Mouse (Mus musculus): ENCODE measurements around the gene Map3k20. TPM values are rescaled to one million over a fixed set of nuclear protein-coding genes. Genes with fewer than 3 reads are reported as not detected.

Gene Map3k20
- total RNA-seq, 2 experiments from 2014 or later, result 11.7 to 11.8 TPM

DNA sequence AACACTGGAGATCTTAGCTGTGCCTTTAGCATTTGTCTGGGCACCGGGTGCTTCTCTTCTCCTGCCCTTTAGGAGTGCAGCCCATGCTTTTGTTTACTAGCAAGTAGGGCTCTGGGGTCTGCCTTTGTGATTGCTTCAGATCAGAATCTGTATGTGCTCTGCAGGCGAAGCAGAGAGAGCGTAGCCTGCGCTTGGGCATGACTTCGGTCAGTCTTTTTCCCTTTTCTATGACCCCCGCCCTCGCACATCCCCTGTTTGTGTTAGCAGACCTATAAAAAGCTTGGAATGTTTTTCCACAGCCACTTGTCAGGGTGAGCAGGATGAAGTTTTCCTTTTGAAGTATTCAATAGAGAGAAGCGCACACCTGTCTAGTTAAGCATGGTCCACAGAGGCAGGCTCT is 26.0 kb downstream of the Map3k20 start:
- intact Hi-C loops (cut with DNase I), result no loop called here
- DNase-seq (ENCODE audit: low spot score in 2 of 2), result no peak

DNA sequence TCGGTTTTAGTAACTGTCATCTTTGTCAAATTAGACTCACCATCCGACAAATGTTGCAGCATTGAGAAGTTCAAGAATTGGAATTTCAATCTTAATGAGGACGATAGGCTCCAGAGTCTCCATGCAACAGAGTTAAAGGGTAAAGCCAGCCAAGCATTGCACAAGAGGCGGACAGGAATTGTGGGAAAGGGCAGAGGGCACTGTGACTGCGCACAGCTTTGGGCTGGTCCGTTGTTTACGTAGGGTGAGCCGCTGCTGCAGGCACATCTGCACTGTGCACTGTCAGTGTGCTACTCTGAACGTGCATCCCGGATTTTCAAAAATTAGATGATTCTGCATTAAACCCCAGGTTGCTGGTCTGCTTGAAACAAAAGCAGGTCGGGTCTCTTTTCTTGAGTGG is 27.9 kb downstream of the Map3k20 start:
- intact Hi-C loops (cut with DNase I), result no loop called here
- no peak for DNase-seq (ENCODE audit: low spot score in 2 of 2)

DNA sequence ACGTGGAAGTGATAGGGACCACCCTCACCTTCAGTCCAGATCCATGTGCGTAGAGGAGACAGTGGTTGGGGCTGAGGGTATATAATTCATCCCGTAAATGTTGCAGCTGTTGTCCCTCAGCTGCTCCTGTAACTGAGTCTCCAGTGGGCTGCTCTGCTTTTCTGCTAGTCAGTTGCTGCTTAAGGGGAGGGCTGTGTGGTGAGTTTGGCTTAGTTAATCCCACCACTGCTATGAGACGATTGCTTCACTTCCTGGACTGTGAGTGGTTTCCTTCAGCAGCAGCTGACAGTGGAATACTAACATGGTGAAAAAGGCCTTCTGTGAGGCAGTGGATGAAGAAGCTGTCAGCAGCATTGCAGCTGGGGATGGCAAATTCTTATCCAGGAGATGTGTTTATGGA is 33.0 kb downstream of the Map3k20 start:
- intact Hi-C loops (cut with DNase I), result no loop called here
- no peak for DNase-seq (ENCODE audit: low spot score in 2 of 2)

DNA sequence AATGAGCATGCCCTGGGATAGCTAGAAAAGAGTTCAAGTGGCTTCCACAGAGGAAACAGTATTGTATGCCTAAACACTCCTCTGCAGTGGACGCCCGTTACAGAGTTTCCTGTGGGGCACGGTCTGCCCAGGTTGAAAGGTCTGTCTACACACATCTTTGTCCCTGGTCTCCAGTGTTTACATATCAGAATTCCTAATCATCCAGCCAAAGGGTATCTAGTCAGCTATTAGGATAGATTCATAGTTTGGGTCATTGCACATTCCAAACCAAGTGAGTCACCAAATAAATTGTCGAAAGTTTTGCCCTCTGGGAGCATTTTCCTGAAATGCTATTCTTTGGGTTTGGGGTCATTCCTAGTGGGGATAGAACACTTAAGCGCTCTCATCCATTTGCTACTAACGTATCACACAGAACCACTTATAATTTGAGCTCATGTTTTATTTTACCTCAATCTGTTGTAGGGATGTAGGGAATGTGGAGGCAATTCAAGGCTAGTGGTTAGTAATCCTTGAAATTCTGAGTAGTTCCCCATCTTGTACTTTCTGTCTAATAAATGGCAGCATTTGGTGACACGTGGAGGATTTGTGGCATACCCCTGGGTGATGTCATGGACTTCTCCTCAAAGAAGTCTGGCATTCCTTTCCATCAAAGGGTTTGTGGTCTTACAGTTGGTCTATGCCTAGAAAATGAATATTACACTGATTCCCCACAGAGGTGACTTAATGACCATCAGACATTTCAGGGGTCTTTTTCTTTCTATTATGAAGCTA is 33.8 kb downstream of the Map3k20 start:
- intact Hi-C loops (cut with DNase I), result no loop called here
- DNase-seq (ENCODE audit: low spot score in 2 of 2), result no peak

DNA sequence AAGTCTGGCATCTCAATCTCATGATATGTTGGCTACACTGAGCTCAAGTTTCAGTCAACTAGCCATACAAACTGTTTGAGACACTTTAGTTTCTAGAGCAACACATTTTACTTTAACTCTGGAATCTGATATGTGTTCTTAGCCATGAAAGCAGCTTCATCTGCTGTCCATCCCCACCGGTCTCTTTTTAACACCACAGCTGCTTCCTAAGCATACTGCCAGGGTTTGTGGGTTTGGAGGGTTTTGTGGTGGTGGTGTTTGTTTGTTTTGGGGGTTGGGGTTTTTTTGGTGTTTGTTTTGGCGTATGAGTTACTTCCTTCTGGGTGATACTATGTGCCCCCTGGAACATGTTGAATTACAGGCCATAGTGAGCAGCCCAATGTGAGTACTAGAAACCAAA is 35.2 kb downstream of the Map3k20 start:
- intact Hi-C loops (cut with DNase I), result no loop called here
- DNase-seq (ENCODE audit: low spot score in 2 of 2), result no peak

DNA sequence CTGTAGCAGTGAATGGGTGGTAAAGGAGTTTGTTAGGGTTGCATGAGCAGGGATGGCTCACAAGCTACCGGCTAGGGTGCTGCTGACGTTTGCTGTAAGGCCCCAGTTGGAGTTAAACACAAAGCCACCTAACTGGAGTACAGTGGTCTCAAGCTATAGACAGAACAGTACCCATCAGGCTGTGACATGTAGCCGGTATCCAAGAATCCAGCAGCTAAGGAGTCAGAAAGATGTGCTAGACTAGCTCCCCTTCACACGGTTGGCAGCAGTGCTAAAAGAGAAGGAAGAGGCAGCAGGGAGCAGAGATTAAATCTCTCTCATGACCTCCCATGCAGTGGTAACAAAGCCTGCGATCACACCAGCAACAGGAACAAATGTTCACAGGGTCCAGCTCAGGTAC is 36.2 kb downstream of the Map3k20 start:
- DNase-seq (ENCODE audit: low spot score in 2 of 2), result no peak
- intact Hi-C loops (cut with DNase I), result no loop called here

DNA sequence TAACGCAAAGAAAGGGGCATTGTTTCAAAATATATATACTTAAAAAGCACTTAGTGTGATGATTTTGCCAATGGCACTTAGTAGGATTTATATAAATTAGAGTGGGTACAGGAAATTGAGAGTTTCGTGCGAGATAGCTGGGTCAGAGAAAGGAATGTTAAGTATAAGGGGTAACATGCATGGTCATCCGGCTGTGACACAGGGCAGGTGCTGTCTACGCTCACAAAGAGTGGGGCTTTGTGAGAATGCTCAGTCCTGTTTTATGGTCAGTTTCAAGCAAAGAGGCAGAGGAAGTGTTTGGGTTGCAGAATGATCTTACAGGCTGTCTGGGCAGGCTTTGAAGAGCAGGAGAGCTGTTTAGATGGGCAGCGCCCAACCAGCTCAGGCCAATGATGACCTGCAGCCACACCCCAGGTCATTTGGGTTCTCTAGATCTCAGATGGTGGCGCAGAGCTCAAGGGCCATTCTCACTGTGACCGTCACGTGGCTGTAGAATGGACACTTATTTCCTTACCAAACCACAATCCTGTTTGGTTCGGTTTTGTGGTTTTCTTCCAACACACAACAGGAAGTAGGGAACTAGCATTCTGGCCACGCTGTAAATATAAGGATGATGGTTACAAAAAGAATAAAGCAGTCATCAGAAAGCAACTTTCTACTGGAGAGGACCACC is 37.4 kb downstream of the Map3k20 start:
- intact Hi-C loops (cut with DNase I), result no loop called here
- DNase-seq (ENCODE audit: low spot score in 2 of 2), result no peak

DNA sequence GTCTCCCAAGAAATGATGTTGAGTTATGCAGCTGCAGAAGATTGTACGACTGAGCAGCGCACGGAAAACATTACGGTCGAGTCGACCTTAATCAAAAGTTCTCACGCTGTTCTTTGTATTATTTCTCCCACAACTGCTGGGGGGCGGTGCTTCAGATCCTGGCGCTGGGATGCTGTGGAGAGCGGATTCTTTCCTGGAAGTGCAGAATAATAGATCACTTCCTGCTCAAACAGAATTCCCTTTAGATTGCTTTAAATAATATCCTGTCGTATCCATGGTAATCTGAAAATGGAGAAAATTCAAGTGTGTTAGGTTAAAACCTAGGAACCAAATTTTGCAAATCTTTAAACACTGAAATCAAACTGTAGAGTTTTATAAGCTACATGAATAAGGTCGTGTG is 39.0 kb downstream of the Map3k20 start:
- intact Hi-C loops (cut with DNase I), result no loop called here

DNA sequence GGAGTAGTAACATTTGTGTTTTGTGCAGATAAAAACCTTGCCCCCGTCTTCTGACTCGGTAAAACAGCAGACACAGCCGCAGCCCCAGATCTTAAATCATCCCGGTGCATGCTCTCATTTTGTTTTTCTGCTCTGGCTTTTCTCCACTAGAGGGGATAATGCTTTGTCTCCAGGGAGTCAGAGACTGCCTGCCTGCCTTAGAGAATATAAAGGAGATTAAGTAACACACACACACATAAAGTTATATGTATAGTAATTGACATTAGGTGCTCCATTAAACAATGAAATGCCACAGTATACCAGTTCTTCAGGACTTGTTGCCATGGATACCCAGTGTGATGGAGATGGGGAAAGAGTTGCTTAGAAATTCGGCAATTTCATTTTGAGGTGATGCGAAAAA is 41.1 kb downstream of the Map3k20 start:
- no peak for DNase-seq (ENCODE audit: low spot score in 2 of 2)
- intact Hi-C loops (cut with DNase I), result no loop called here

More for the DNA sequence above, 39.0 kb downstream of the Map3k20 start:
- DNase-seq (ENCODE audit: low spot score in 2 of 2), result no peak

DNA sequence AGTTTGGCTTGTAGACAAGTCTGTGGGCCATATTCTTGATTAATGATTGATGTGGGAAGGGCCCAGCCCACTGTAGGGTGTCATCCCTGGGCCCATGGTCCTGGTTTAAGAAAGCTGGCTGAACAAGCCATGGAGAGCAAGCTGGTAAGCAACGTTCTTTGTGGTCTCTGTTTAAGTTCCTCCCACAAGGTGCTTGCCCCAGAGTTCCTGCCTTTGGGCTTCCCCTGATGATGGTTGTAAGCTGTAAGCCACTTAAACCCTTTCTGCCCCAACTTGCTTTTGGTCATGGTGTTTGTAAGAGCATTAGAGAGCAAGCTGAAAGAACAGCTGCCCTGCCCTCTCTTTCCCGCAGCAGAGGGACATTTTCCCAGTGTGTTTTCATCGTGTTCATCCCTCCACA is 43.0 kb downstream of the Map3k20 start:
- intact Hi-C loops (cut with DNase I), result no loop called here
- DNase-seq (ENCODE audit: low spot score in 2 of 2), result no peak

DNA sequence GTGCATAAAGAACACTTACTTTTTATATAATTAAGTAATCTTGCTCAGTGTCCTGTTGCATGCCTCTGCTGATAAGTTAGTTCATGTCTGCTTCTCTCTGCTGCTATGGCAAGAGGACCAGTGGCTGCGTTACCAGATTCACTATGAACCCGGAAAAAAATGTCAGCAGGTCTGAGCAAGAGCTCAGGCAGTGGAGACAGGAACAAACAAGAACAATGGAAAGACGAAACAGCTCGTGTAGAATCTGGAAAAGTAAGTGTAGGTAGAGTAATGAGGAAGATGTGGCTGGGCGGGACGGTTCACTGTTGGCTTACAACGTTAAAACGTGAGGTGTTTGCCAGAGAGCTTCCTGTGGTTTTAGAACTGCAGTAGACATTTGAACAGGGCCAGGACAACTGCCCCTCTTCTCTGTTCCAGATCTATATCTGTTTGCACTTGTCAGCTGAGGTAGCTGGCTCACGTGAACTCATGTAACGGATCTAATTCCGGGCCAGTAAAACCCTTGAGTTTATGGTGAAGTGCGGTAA is 45.6 kb downstream of the Map3k20 start:
- intact Hi-C loops (cut with DNase I), result no loop called here
- no peak for DNase-seq (ENCODE audit: low spot score in 2 of 2)

DNA sequence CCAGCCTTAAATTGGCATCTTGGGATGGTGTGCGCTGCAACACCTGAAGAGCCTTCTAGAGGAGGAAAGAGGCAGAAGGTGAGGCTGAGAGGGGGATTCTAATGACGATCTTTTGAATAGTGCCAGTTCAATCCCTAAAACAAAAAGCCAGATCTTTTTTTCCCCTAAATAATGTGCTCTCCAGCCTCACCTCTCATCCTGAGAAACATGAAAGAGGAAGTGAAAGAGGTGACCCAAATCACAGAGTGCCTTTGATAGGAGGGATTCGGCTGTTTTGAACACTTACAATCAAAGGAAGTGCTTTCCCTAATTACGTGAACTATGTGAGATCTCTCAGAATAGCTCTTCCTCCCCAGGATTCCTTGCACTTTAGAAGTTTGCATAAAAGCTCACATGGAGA is 46.6 kb downstream of the Map3k20 start:
- intact Hi-C loops (cut with DNase I), result no loop called here

DNA sequence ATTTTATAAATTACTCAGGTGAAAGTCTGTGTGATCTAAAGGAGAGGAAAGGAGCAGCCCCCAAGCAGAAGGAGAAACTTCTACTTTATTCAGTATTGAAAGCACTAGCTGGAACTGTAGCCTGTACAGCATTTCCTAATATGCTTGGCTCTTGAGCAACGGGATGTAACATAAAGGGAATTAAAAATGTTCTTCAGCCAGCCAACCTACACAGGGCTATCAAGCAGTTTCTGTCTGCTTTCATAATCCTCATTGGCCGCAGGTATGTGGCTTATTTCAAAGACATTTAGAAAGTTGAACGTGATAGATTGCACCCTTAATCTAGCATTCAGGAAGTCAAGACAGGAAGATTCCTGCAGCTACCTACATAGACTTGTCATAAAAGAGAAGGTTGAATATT is 47.8 kb downstream of the Map3k20 start:
- intact Hi-C loops (cut with DNase I), result no loop called here
- no peak for DNase-seq (ENCODE audit: low spot score in 2 of 2)

More for the DNA sequence above, 46.6 kb downstream of the Map3k20 start:
- no peak for DNase-seq (ENCODE audit: low spot score in 2 of 2)

DNA sequence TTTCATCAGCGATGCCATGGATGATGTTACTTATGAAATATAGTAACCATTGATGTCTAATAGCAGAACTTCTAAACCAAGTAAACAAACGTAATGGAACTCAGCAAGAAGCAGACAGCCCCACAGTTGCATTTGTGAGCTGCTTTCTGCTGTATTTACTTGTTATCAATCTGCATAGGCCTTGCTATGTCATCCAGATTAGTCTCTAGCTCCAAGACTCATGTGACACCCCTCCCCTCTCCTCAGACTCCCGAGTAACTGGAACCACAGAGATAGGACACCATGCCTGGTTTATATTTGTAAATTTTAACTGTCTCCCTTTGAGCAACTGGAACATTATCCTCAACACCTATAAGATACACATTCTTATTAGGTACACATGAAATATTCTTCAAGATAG is 51.4 kb downstream of the Map3k20 start:
- intact Hi-C loops (cut with DNase I), result no loop called here
- no peak for DNase-seq (ENCODE audit: low spot score in 2 of 2)

DNA sequence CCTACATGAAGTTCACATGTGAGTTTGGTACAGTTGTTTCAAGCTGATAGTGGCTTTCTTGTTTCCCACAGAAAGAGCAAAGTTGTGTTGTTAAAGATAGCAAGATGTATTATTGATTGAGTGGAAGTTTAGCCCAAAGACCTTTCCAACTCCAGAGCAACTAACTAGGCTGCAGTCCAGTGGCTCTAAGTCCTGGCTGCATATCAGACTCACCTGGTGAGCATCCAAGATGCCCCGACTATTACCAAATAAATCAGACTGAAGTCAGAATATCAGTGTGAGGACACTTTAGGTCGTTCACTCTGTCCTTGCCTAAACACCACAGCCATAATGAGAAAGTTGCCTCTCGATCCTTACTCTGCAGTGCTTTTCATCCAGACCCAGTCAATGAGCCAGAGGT is 59.8 kb downstream of the Map3k20 start:
- intact Hi-C loops (cut with DNase I), result no loop called here
- DNase-seq (ENCODE audit: low spot score in 2 of 2), result no peak

DNA sequence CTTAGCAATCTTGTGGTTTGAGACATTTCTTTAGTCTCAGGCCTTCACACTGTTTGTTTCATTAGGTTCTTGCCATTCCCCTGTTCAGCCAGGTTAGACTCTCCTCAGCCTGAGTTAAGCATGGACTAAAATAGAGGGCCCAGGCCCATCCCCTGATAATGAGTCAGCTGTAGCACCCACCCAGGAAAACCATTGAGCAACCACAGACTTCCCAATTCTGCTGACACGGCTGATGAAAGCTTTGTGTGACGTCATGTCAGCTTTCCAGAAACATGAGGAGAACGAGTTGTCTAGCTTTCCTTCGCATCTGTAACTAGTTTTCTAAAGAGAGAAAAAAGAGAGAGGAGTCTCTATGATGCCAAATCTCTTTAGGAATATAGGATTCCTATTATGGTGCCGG is 65.9 kb downstream of the Map3k20 start:
- intact Hi-C loops (cut with DNase I), result no loop called here

DNA sequence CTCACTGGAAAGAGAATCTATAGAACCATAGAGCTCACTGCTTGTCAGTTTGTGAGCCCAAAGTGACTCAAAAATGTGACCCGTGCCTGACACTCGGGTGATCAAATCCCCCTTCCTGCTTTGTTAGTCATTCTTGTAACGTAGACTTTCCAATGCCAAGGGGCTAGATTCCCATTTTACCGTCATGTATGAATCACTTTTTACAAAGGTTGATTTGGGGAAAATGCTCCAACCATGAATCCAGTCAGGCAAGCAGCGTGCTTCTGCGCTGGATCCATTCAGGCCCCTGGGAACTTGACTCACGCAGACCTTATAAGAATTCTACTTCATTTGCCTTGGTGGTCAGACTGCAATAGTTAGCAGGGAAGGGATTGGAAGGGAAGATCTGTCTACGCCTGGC is 66.3 kb downstream of the Map3k20 start:
- intact Hi-C loops (cut with DNase I), result no loop called here
- no peak for DNase-seq (ENCODE audit: low spot score in 2 of 2)

More for the DNA sequence above, 65.9 kb downstream of the Map3k20 start:
- no peak for DNase-seq (ENCODE audit: low spot score in 2 of 2)

DNA sequence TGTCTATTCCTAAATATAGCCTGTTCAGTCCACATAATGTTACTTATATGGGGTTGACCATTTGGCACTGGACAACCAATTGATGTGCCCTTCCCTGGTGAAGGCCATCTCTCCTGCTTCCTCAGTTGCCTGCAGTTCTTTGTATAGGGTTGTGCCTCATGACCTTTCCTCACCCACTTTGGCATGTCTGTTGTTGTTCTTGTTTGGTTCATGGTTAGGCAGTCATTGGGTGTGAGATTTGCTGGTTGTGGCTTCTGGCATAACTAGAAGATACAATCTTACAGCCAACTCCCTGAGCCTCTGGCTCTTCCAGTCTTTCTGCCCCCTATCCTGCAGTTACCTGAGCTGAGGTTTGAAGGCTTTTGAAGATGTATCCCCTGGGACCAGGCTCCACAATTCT is 67.3 kb downstream of the Map3k20 start:
- no peak for DNase-seq (ENCODE audit: low spot score in 2 of 2)
- intact Hi-C loops (cut with DNase I), result no loop called here

DNA sequence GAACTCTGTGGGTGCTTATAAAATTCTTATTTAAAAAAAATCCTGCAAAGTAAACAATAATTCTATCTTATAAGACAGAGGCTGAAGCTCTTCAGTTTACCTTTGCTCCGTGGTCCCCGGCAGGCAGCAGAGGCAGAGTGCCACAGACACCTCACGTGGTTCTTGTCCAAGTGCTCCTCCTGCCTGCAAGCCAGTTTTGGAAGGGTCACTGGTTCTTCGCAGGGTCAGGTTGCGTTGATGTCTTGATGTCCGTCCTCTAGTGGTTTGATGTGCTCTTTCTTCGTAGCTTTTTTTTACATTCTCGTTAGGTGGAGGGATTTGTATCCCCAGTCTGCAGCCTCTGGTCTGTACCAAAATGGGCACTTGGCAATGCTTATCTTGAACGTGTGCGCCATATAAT is 71.0 kb downstream of the Map3k20 start:
- no peak for DNase-seq (ENCODE audit: low spot score in 2 of 2)
- intact Hi-C loops (cut with DNase I), result no loop called here

DNA sequence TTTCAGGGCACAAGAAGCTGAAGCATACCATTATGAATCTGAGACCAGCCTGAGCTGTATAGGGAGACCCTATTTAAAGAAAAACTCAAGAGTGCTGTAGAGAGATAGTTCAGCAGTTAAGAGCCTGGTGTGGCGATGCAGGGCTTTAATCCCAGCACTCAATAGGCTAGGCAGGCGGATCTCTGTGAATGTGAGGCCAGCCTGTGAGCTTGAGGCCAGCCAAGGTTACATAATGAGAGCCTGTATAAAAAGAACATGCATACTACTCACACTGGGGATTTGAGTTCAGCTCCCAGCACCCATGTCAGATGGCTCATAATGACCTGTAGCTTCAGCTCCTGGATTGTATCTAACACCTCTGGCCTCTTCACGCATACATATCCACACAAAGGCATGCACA is 76.1 kb downstream of the Map3k20 start:
- intact Hi-C loops (cut with DNase I), result no loop called here
- DNase-seq (ENCODE audit: low spot score in 2 of 2), result no peak

DNA sequence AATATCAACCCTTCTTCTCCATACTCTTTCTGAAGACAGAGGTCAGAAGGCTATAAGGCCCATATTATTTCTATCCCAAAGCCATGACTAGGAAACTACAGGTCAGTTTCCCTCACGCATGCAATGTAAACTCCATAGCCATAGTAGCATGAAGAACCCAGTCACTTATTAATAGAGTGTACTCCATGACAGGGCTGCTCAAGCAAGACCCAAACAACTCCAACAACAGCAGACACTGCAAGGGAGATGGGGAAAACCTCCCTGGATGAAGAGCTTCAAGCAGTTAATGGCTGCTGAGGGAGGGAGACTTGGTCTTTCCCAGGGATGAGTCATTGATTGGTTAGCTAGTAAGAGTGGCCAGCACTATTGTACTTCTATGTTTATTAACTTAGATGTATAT is 78.0 kb downstream of the Map3k20 start:
- intact Hi-C loops (cut with DNase I), result no loop called here

More for the DNA sequence above, 78.0 kb downstream of the Map3k20 start:
- DNase-seq (ENCODE audit: low spot score in 2 of 2), result no peak
